Mouse (Mus musculus) myocyte (in vitro differentiated cells): Measurements from ENCODE around the gene Dlgap1.

Experiments used
- CEBPB ChIP-seq: IDR thresholded peaks from 2 replicates; pipeline ENCODE4 v1.6.1; 2011; ENCODE audit warnings: mild to moderate bottlenecking, moderate library complexity; ENCODE audit not compliant: poor library complexity, insufficient read depth, severe bottlenecking
- E2F4 ChIP-seq: IDR thresholded peaks from one replicate; pipeline ENCODE4 v1.6.1; 2011; ENCODE audit warnings: mild to moderate bottlenecking, control low read depth, moderate library complexity; ENCODE audit not compliant: insufficient read depth
- MAX ChIP-seq: IDR thresholded peaks from one replicate; pipeline ENCODE4 v1.6.1; 2011; ENCODE audit warnings: low read depth, mild to moderate bottlenecking, control low read depth
- MYOD1 ChIP-seq, 3 experiments: IDR thresholded peaks; one replicate each; pipeline ENCODE4 v1.6.1; 2011; ENCODE audit warnings: control low read depth in 2 of 3, low read depth in 2 of 3, mild to moderate bottlenecking in 2 of 3, moderate library complexity in 1 of 3; ENCODE audit not compliant: insufficient read length in 2 of 3, control insufficient read depth in 1 of 3
- MYOG ChIP-seq, 3 experiments: IDR thresholded peaks; one replicate each; pipeline ENCODE4 v1.6.1; 2011; ENCODE audit warnings: control low read depth in 2 of 3, low read depth in 2 of 3, mild to moderate bottlenecking in 2 of 3; ENCODE audit not compliant: insufficient read length in 2 of 3, control insufficient read depth in 1 of 3, insufficient read depth in 1 of 3
- POLR2A ChIP-seq: IDR thresholded peaks from one replicate; pipeline ENCODE4 v1.6.1; 2011; ENCODE audit warnings: low read depth, mild to moderate bottlenecking, control low read depth, moderate library complexity; ENCODE audit not compliant: insufficient read length
- POLR2AphosphoS2 ChIP-seq: IDR thresholded peaks from one replicate; pipeline ENCODE4 v1.6.1; 2011; ENCODE audit warnings: low read depth, control low read depth; ENCODE audit not compliant: insufficient read length
- TCF12 ChIP-seq: IDR thresholded peaks from one replicate; pipeline ENCODE4 v1.6.1; 2011; ENCODE audit warnings: mild to moderate bottlenecking, control low read depth; ENCODE audit not compliant: poor library complexity, insufficient read depth, severe bottlenecking
- TCF3 ChIP-seq: IDR thresholded peaks from one replicate; pipeline ENCODE4 v1.6.1; 2011; ENCODE audit warnings: low read depth, control low read depth; ENCODE audit not compliant: insufficient read length
- USF1 ChIP-seq: IDR thresholded peaks from one replicate; pipeline ENCODE4 v1.6.1; 2011; ENCODE audit warnings: low read depth, mild to moderate bottlenecking, control low read depth, moderate library complexity

- TF ChIP-seq POLR2A (no peak), TCF3 (no peak), E2F4 (no peak), USF1 (no peak), MAX (no peak), MYOG (IDR thresholded peaks at IDR 0.05; ENCODE audit: control insufficient read depth in 1 of 3, insufficient read depth in 1 of 3, insufficient read length in 2 of 3, low read depth in 2 of 3) (no peak), CEBPB (no peak), TCF12 (no peak), MYOD1 (IDR thresholded peaks at IDR 0.05; ENCODE audit: control insufficient read depth in 1 of 3, insufficient read length in 2 of 3, low read depth in 2 of 3) (no peak), POLR2AphosphoS2 (no peak)
Measured at GRCm38 (mm10) chr17:70870581-70870980, 901.7 kb downstream of the Dlgap1 start.
